Mouse (Mus musculus): ENCODE results near the gene Il6st.

Il6st gene

GRCm38 (mm10) chr13:112482525-112482924, 18.7 kb downstream of the Il6st start:
- DNase-seq (ENCODE audit: low spot score in 2 of 2) = no peak

GRCm38 (mm10) chr13:112483015-112483414, 19.1 kb downstream of the Il6st start:
- DNase-seq (ENCODE audit: low spot score in 2 of 2) = no peak

- DNase-seq (ENCODE audit: low spot score in 2 of 2) = no peak
Measured at GRCm38 (mm10) chr13:112486236-112486635, 22.4 kb downstream of the Il6st start.

GRCm38 (mm10) chr13:112486676-112487075, 22.8 kb downstream of the Il6st start:
- DNase-seq (ENCODE audit: low spot score in 2 of 2) = no peak

- no peak for DNase-seq (ENCODE audit: low spot score in 2 of 2)
Measured at GRCm38 (mm10) chr13:112490036-112490435, 26.2 kb downstream of the Il6st start.

- no peak for DNase-seq (ENCODE audit: low spot score in 2 of 2)
Measured at GRCm38 (mm10) chr13:112491636-112492284, 27.9 kb downstream of the Il6st start.

GRCm38 (mm10) chr13:112492285-112492678, 28.4 kb downstream of the Il6st start:
- DNase-seq (ENCODE audit: low spot score in 2 of 2) = no peak

- DNase-seq (ENCODE audit: low spot score in 2 of 2) = no peak
Measured at GRCm38 (mm10) chr13:112494590-112494989, 30.7 kb downstream of the Il6st start.

GRCm38 (mm10) chr13:112500027-112500426, 36.2 kb downstream of the Il6st start:
- no peak for DNase-seq (ENCODE audit: low spot score in 2 of 2)

GRCm38 (mm10) chr13:112500466-112500865, 36.6 kb downstream of the Il6st start:
- DNase-seq (ENCODE audit: low spot score in 2 of 2) = no peak

GRCm38 (mm10) chr13:112503846-112504245, 40.0 kb downstream of the Il6st start:
- DNase-seq (ENCODE audit: low spot score in 2 of 2) = no peak

GRCm38 (mm10) chr13:112505436-112505835, 41.6 kb downstream of the Il6st start:
- DNase-seq (ENCODE audit: low spot score in 2 of 2) = no peak

GRCm38 (mm10) chr13:112506766-112507165, 42.9 kb downstream of the Il6st start:
- peak; percentile 11 to 13 for DNase-seq (ENCODE audit: low spot score in 2 of 2)

- DNase-seq (ENCODE audit: low spot score in 2 of 2) = no peak
Measured at GRCm38 (mm10) chr13:112507691-112508090, 43.8 kb downstream of the Il6st start.

- DNase-seq (ENCODE audit: low spot score in 2 of 2) = no peak
Measured at GRCm38 (mm10) chr13:112508487-112508886, 44.6 kb downstream of the Il6st start.

GRCm38 (mm10) chr13:112509465-112509864, 45.6 kb downstream of the Il6st start:
- peak; percentile 60 to 63 for DNase-seq (ENCODE audit: low spot score in 2 of 2)

GRCm38 (mm10) chr13:112510437-112511212, 46.8 kb downstream of the Il6st start:
- peak in 1 of 2 experiments; percentile 10 for DNase-seq (ENCODE audit: low spot score in 2 of 2)

GRCm38 (mm10) chr13:112511261-112511660, 47.4 kb downstream of the Il6st start:
- DNase-seq (ENCODE audit: low spot score in 2 of 2) = no peak

GRCm38 (mm10) chr13:112511810-112512209, 47.9 kb downstream of the Il6st start:
- no peak for DNase-seq (ENCODE audit: low spot score in 2 of 2)

- no peak for DNase-seq (ENCODE audit: low spot score in 2 of 2)
Measured at GRCm38 (mm10) chr13:112512824-112513223, 49.0 kb downstream of the Il6st start.

- no peak for DNase-seq (ENCODE audit: low spot score in 2 of 2)
Measured at GRCm38 (mm10) chr13:112514546-112514945, 50.7 kb downstream of the Il6st start.

GRCm38 (mm10) chr13:112522261-112522660, 58.4 kb downstream of the Il6st start:
- no peak for DNase-seq (ENCODE audit: low spot score in 2 of 2)

GRCm38 (mm10) chr13:112522896-112523295, 59.0 kb downstream of the Il6st start:
- DNase-seq (ENCODE audit: low spot score in 2 of 2) = no peak

Data from right cerebral cortex, adult 2 months (tissue).